Mouse (Mus musculus): ENCODE data around the gene Nup160.

Gene Nup160

DNA sequence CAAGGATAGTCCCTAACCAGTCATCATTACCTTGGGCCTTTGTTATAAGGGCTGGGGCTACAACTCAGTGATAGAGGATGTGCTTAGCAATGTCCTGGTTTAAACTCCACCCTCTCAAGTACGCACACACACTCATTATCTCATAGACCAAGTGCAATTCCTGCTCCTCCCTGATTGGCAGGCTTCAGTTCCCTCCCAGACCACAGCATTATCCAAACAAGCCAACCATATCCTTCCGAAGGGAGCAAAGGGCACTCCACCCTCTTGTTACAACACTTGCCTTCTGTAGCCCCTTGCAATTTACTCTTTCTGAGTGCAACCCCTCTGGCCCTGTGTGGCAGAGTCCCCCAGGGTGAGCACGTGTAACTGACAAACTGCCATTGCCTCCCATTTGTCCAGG, 15.6 kb upstream of the Nup160 start:
- no peak for DNase-seq (ENCODE audit: low spot score)

DNA sequence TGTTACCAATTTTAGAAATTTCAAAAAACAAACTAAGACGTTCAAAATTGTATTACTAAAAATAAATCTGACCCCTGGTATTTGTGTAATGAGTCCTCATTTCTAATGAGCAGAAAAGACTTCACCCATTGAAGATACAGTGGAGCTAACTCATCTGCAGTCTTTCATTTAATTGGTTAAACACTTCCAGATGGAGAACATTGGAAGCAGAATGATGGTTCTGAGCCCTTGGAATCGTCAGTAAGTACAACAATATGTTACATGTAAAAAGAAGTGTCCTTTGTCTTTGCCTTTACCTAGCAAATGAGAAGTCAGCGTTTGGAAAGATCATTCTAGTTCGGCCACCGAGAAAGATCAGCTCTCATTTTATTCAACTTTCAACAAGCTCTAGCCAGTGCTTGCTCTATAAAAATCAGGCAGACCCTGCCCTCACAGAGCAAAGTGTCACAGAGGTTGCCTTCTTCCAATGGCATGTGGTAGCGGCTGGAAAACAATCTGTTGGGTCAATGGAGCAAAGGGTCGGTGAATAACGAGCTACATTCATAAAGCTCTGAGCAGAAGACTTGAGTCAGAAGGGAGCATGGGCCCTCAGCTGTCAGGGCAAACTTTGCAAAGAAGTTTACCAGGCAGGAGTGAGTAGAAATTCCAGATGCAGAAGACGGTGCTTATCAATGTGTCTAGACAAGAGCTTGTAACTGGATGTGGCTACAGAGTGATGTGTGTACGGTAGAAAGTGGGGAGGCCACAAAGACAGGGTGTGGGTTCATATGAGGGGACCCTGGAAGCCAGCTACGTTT, 10.2 kb upstream of the Nup160 start:
- DNase-seq (ENCODE audit: low spot score) = no peak

DNA sequence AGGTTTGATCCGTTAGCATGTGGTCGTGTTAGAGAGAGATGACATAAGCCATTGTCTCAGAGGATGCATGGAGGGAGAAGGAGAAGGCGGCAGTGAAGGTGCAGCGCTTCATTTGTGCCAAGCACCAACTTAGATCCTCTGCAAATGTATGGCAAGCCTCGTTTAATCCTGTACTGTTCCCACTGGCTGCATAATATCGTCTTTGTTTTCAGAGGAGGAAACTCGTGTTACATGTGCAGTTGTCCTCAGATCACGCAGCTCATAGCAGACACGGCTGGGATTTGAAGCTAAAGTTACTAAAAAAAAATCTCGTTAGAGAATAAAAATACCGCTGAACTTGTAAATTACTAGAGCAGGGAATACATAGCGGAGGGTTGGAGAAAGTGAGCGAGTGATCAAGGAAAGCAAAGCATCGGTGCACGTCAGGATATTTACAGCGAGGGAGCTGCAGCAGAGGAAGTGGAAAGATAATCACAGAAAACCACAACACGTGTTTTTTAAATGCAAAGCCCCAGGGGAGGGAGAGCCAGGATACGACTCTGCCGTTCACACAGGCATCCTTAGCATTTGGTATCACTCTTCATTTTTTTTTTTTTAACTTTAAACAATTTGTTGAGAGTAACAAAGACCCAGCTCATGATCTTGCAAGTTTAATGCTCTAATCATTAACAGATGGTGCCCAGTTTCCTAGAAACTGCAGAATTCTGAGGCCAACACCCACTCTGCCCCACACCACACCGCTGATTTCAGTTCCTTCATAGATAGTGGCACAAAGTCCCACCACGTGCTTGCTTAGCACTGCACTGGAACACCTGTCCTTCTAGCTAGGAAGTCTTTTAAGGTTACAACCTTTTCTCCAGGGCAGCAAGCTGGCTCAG, 9.4 kb upstream of the Nup160 start:
- DNase-seq (ENCODE audit: low spot score) = no peak

- DNase-seq (ENCODE audit: low spot score) = no peak
Measured at GRCm38 (mm10) chr2:90670343-90670742, 6.7 kb upstream of the Nup160 start.

GRCm38 (mm10) chr2:90673339-90673738, 3.7 kb upstream of the Nup160 start:
- DNase-seq (ENCODE audit: low spot score) = no peak

DNA sequence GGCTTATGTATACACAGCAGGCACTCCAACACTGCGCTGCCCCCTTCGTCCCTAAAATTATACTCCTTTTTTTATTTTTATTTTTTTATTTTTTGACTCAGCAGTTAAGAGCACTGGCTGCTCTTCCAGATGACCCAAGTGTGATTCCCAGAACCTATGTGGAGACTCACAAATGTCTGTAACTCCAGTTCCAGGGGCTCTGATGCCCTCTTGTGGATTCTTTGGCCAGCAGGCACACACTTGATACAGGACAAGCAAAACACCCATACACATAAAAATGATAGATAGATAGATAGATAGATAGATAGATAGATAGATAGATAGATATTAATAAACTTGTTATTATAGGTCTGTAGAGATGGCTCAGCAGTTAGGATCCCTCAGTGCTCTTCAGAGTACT, 2.5 kb upstream of the Nup160 start:
- DNase-seq (ENCODE audit: low spot score) = no peak

GRCm38 (mm10) chr2:90675488-90675887, 1.5 kb upstream of the Nup160 start:
- no peak for DNase-seq (ENCODE audit: low spot score)

DNA sequence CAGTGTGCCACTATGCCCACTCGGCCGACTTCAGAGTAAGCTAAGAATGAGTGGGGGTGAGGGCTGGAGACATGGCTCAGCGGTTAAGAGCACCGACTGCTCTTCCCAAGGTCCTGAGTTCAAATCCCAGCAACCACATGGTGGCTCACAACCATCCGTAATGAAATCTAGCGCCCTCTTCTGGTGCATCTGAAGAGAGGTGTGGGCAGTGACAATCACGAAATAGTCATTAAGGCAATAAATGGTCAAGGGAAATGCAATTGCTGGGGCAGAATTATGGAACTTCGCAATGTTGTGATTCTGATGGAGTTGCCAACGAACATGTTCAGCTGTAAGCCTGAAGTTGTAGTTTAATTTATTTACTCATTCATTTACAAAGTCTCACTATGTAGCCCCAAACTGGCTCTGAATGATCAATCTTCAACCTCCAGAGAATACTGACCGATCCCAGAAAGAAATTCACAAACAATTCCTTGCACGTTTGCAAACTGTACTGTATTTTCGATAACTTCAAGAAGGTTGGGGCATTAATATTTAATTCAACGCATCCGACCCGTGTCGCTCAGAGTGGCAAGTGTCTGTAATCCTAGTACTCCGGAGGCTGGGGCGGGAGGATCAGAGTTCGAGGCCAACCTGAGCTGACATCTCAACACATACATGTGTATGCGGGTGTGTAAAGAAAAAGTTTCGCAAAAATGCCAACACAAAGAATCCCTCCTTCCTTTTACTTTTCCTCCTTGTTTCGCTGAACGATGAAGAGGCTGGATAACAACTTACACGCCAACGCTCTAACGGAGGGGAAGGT, 1.4 kb downstream of the Nup160 start:
- peak; percentile 42 for DNase-seq (ENCODE audit: low spot score)

DNA sequence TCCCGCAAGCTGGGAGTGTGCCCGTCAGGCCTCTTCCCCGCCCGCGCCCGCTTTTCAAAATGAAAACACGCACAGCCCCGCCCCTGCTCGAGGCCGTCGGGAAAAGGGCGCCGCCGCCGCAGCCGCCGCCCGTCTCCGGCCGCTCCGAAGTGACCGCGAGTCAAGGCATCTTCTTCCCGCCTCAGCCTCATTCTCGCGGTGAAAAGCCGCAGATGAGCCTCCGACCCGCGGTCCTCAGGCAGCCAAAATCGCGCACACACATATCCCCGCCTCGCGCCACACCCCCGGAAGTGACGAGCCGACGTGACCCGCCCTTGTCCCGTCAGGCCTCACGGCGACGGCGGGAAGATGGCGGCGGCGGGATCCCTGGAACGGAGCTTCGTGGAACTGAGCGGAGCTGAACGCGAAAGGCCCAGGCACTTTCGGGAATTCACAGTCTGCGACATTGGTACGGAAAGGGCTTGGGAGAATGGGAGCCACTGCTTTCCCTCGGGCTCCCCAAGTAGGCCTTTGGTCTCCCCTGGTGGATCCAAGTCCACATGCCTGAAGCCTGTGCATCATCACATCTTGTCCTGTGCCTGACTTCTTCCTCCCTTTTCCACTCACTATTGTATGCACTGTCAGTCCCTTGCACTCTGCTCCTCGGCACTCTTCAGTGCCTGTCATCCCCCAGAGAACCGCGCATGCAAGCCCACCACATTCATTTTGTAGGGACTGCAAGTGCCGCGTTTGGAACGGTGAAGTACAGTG, 2.2 kb downstream of the Nup160 start:
- DNase-seq (ENCODE audit: low spot score) = peak; percentile 93

DNA sequence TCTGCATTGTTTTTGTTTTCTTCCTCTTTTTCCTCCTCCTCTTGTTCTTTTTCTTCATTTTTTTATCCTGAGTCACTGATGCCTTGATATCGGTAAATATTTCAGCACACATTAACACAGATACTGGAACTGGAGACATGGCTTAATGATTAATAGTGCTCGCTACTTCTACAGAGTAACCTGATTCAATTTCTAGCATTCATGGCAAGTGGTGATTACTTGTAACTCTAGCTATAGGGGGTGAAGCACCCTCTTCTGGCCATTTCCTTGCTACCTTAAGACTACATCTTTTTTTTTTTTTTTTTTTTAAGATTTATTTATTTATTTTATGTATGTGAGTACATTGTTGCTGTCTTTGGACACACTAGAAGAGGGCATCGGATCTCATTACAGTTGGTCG, 23.9 kb downstream of the Nup160 start:
- DNase-seq (ENCODE audit: low spot score) = no peak

- no peak for DNase-seq (ENCODE audit: low spot score)
Measured at GRCm38 (mm10) chr2:90708548-90708947, 31.5 kb downstream of the Nup160 start.

- DNase-seq (ENCODE audit: low spot score) = no peak
Measured at GRCm38 (mm10) chr2:90715555-90716092, 38.6 kb downstream of the Nup160 start.

GRCm38 (mm10) chr2:90717366-90717765, 40.4 kb downstream of the Nup160 start:
- DNase-seq (ENCODE audit: low spot score) = no peak

GRCm38 (mm10) chr2:90717948-90718347, 40.9 kb downstream of the Nup160 start:
- DNase-seq (ENCODE audit: low spot score) = no peak

DNA sequence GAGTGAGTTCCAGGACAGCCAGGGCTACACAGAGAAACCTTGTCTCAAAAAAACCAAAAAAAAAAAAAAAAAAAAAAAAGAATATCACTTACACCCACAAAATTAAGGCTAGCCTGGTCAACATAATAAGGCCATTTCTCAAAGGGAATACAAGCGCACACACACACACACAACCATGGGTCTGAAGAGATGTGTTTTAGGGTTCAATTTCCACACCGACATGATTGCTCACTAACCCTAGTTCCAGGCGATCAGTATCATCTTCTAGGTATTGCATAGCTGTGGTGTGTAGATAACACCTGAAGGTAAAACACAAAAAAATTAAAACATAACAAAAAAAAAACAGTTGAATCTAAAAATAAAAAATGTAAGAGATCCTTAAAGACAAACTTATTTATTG, 49.8 kb downstream of the Nup160 start:
- no peak for DNase-seq (ENCODE audit: low spot score)

- no peak for DNase-seq (ENCODE audit: low spot score)
Measured at GRCm38 (mm10) chr2:90735326-90735725, 58.3 kb downstream of the Nup160 start.

DNA sequence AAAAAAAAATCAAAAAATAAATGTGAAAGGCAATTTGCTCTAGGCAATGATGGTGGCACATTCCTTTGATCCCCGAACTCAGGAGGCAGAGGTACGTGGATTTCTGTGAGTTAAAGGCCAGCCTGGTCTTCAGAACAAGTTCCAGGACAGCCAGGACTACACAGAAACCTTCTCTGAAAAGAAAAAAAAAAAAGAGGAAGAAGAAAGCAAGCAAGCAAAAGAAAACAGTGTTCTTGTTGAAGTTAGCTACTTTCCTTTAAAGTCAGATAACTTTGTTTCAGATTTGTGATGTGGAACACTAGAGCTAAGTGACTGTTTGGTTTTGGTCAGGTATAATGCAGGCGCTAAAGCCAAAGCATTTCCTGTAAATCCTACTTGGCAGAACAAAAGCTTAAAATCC, 61.8 kb downstream of the Nup160 start:
- no peak for DNase-seq (ENCODE audit: low spot score)

DNA sequence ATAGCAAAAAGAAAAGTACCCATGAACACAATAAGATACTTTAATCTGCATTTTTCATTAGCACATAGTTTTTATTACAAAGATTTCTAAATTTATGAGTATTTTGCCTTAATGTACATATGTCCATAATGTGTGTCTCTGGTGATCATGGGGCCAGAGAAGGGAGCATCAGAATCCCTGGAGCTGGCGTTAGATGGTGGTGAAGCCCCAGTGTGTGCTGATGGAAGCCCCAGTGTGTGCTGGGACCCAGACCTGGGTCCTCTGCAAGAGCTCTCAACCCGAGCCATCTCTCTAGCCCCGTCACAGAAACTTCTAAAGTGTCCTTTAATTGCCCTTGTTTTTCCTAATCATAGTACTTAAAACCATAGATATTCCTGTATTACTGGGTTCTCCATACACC, 62.3 kb downstream of the Nup160 start:
- no peak for DNase-seq (ENCODE audit: low spot score)

- no peak for DNase-seq (ENCODE audit: low spot score)
Measured at GRCm38 (mm10) chr2:90739921-90740320, 62.9 kb downstream of the Nup160 start.

DNA sequence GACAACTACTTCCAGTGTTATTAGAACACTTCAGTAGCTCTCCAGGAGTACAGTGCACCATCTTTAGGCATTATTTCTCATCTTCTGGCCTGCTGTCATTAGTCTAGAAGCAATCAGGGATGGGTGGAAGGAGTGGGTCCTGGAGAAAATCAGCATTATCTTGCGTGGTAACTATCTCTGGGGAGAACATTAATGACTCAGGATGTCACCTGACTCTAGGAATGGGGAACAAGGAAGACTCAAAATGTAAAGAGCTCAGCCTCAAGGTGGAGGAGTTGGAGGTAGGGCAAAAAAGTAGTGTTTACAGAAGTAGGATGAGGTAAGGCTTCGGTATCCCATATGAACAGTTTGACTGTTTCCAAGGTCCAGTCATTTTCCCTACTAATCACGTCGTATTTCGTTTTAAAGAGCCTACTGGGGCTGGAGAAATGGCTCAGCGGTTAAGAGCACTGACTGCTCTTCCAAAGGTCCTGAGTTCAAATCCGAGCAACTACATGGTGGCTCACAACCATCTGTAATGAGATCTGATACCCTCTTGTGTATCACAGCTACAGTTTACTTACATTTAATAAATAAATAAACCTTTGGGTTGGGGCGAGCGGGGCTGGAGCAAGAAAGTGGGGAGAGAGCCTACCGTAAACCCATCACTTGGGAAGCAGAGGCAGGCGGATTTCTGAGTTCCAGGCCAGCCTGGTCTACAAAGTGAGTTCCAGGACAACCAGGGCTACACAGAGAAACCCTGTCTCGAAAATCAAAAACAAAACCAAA, 67.5 kb downstream of the Nup160 start:
- DNase-seq (ENCODE audit: low spot score) = no peak
